Mouse (Mus musculus): ENCODE results near the gene March9. TPM values are rescaled to one million over a fixed set of nuclear protein-coding genes. Genes with fewer than 3 reads are reported as not detected.

Gene March9
- polyA plus RNA-seq (2016; fragmentation: Nextera tagmentation; extraction: Ambion mirVana) = 0.15 and 0.24 TPM in 2 replicates

GRCm38 (mm10) chr10:127059968-127060916 is at the start of gene March9:
March9 (minus strand) TSS chr10:127060184.
- Histone ChIP-seq H3K4me3 (peak within 1 kb of the TSS; percentile 82), H3K4me1 (peaks cover 32% of the 10 kb centered on the region), H3K27me3 (ENCODE audit: insufficient read depth, poor library complexity, severe bottlenecking) (peaks cover 65% of the 10 kb centered on the region), H3K27ac (peak within 1 kb of the TSS; percentile 84), H3K36me3 (peaks cover 23% of the 10 kb centered on the region), H3K9me3 (no peaks in the 10 kb centered on the region)
- 1% methylated on average over 61 of the region's 72 CpGs for WGBS
- peak; percentile 85 for DNase-seq (ENCODE audit: low spot score)

GRCm38 (mm10) chr10:127108262-127108583 is 48.2 kb upstream of the March9 start:
- no peaks in the 10 kb centered on the region for H3K27me3 ChIP-seq (ENCODE audit: insufficient read depth, poor library complexity, severe bottlenecking)
- no peak overlapping the region for H3K27ac ChIP-seq
- H3K4me3 ChIP-seq = no peak overlapping the region
- no peak for DNase-seq (ENCODE audit: low spot score)
- H3K9me3 ChIP-seq = no peaks in the 10 kb centered on the region
- no peaks in the 10 kb centered on the region for H3K4me1 ChIP-seq
- 84% methylated on average over 3 of the region's 3 CpGs for WGBS
- peaks cover 11% of the 10 kb centered on the region for H3K36me3 ChIP-seq

- no peak overlapping the region for H3K27ac ChIP-seq
Observed at GRCm38 (mm10) chr10:127107563-127108261, 47.7 kb upstream of the March9 start.

GRCm38 (mm10) chr10:127103631-127104030 is 43.6 kb upstream of the March9 start:
- WGBS = 66% methylated on average over 7 of the region's 7 CpGs
- H3K9me3 ChIP-seq = no peaks in the 10 kb centered on the region
- no peaks in the 10 kb centered on the region for H3K4me1 ChIP-seq
- no peak overlapping the region for H3K4me3 ChIP-seq
- no peak overlapping the region for H3K27ac ChIP-seq
- no peak for DNase-seq (ENCODE audit: low spot score)
- peaks cover 24% of the 10 kb centered on the region for H3K36me3 ChIP-seq
- H3K27me3 ChIP-seq (ENCODE audit: insufficient read depth, poor library complexity, severe bottlenecking) = 0 out of 2 replicates have a peak, but pooled peaks cover under 1% of the 10 kb centered on the region

More at GRCm38 (mm10) chr10:127107563-127108261, 47.7 kb upstream of the March9 start:
- no peaks in the 10 kb centered on the region for H3K9me3 ChIP-seq
- no peaks in the 10 kb centered on the region for H3K27me3 ChIP-seq (ENCODE audit: insufficient read depth, poor library complexity, severe bottlenecking)
- 80% methylated on average over 16 of the region's 16 CpGs for WGBS
- H3K4me1 ChIP-seq = no peaks in the 10 kb centered on the region
- H3K36me3 ChIP-seq = peaks cover 9% of the 10 kb centered on the region
- DNase-seq (ENCODE audit: low spot score) = no peak
- no peak overlapping the region for H3K4me3 ChIP-seq

GRCm38 (mm10) chr10:127101151-127101550 is 41.2 kb upstream of the March9 start:
- no peak overlapping the region for H3K4me3 ChIP-seq
- WGBS = 84% methylated on average over 6 of the region's 6 CpGs
- no peaks in the 10 kb centered on the region; the same call in 1 of the 2 replicates for H3K4me1 ChIP-seq
- peaks cover 8% of the 10 kb centered on the region; the same call in 1 of the 2 replicates for H3K27me3 ChIP-seq (ENCODE audit: insufficient read depth, poor library complexity, severe bottlenecking)
- H3K27ac ChIP-seq = no peak overlapping the region
- DNase-seq (ENCODE audit: low spot score) = no peak
- H3K36me3 ChIP-seq = peaks cover 41% of the 10 kb centered on the region
- no peaks in the 10 kb centered on the region for H3K9me3 ChIP-seq

GRCm38 (mm10) chr10:127100414-127100813 is 40.4 kb upstream of the March9 start:
- Histone ChIP-seq H3K4me3 (no peak overlapping the region), H3K36me3 (peaks cover 45% of the 10 kb centered on the region)
- WGBS = 70% methylated on average over 8 of the region's 8 CpGs

GRCm38 (mm10) chr10:127099868-127100267 is 39.9 kb upstream of the March9 start:
- 88% methylated on average over 15 of the region's 15 CpGs for WGBS
- DNase-seq (ENCODE audit: low spot score) = no peak
- no peak overlapping the region for H3K27ac ChIP-seq
- peaks cover 45% of the 10 kb centered on the region for H3K36me3 ChIP-seq
- H3K4me3 ChIP-seq = no peak overlapping the region
- H3K4me1 ChIP-seq = peaks cover 6% of the 10 kb centered on the region
- peaks cover 8% of the 10 kb centered on the region; the same call in 1 of the 2 replicates for H3K27me3 ChIP-seq (ENCODE audit: insufficient read depth, poor library complexity, severe bottlenecking)
- no peaks in the 10 kb centered on the region for H3K9me3 ChIP-seq

More at GRCm38 (mm10) chr10:127100414-127100813, 40.4 kb upstream of the March9 start:
- H3K27me3 ChIP-seq (ENCODE audit: insufficient read depth, poor library complexity, severe bottlenecking) = peaks cover 8% of the 10 kb centered on the region; the same call in 1 of the 2 replicates
- H3K27ac ChIP-seq = no peak overlapping the region
- H3K4me1 ChIP-seq = peaks cover under 1% of the 10 kb centered on the region; the same call in 1 of the 2 replicates
- no peaks in the 10 kb centered on the region for H3K9me3 ChIP-seq
- DNase-seq (ENCODE audit: low spot score) = no peak

GRCm38 (mm10) chr10:127099191-127099590 is 39.2 kb upstream of the March9 start:
- Histone ChIP-seq H3K4me3 (no peak overlapping the region), H3K9me3 (no peaks in the 10 kb centered on the region), H3K4me1 (peaks cover 13% of the 10 kb centered on the region), H3K27ac (no peak overlapping the region), H3K36me3 (peaks cover 45% of the 10 kb centered on the region), H3K27me3 (ENCODE audit: insufficient read depth, poor library complexity, severe bottlenecking) (peaks cover 10% of the 10 kb centered on the region)
- WGBS = 82% methylated on average over 10 of the region's 10 CpGs
- DNase-seq (ENCODE audit: low spot score) = no peak

GRCm38 (mm10) chr10:127098514-127098913 is 38.5 kb upstream of the March9 start:
- H3K36me3 ChIP-seq = peaks cover 45% of the 10 kb centered on the region
- H3K27me3 ChIP-seq (ENCODE audit: insufficient read depth, poor library complexity, severe bottlenecking) = peaks cover 17% of the 10 kb centered on the region
- DNase-seq (ENCODE audit: low spot score) = no peak
- no peak overlapping the region for H3K27ac ChIP-seq
- peaks cover 14% of the 10 kb centered on the region for H3K4me1 ChIP-seq
- H3K4me3 ChIP-seq = no peak overlapping the region
- 77% methylated on average over 20 of the region's 20 CpGs for WGBS
- H3K9me3 ChIP-seq = no peaks in the 10 kb centered on the region

GRCm38 (mm10) chr10:127094382-127094802 is 34.4 kb upstream of the March9 start:
- DNase-seq (ENCODE audit: low spot score) = no peak
- WGBS = 55% methylated on average over 7 of the region's 7 CpGs
- Histone ChIP-seq H3K36me3 (peaks cover 37% of the 10 kb centered on the region), H3K27me3 (ENCODE audit: insufficient read depth, poor library complexity, severe bottlenecking) (peaks cover 58% of the 10 kb centered on the region), H3K27ac (no peak overlapping the region), H3K4me3 (no peak overlapping the region), H3K9me3 (no peaks in the 10 kb centered on the region), H3K4me1 (peaks cover 30% of the 10 kb centered on the region)

GRCm38 (mm10) chr10:127092742-127093141 is 32.8 kb upstream of the March9 start:
- Histone ChIP-seq H3K9me3 (no peaks in the 10 kb centered on the region), H3K27ac (no peak overlapping the region), H3K4me3 (no peak overlapping the region), H3K27me3 (ENCODE audit: insufficient read depth, poor library complexity, severe bottlenecking) (peaks cover 66% of the 10 kb centered on the region), H3K4me1 (peaks cover 30% of the 10 kb centered on the region), H3K36me3 (peaks cover 20% of the 10 kb centered on the region)
- no peak for DNase-seq (ENCODE audit: low spot score)
- 50% methylated on average over 4 of the region's 4 CpGs for WGBS

- H3K27ac ChIP-seq = no peak overlapping the region
- peaks cover 76% of the 10 kb centered on the region for H3K27me3 ChIP-seq (ENCODE audit: insufficient read depth, poor library complexity, severe bottlenecking)
- DNase-seq (ENCODE audit: low spot score) = no peak
- peak overlapping the region; percentile 39 for H3K4me3 ChIP-seq
- H3K4me1 ChIP-seq = peaks cover 30% of the 10 kb centered on the region
- no peaks in the 10 kb centered on the region for H3K9me3 ChIP-seq
- 8% methylated on average over 51 of the region's 51 CpGs for WGBS
- H3K36me3 ChIP-seq = peaks cover 13% of the 10 kb centered on the region
Observed at GRCm38 (mm10) chr10:127091507-127092396, 31.8 kb upstream of the March9 start.
